Mouse (Mus musculus) midbrain, embryonic 15.5 days (tissue): ENCODE data around the gene BC147527. TPM values are rescaled to one million over a fixed set of nuclear protein-coding genes. Genes with fewer than 3 reads are reported as not detected.

ENCODE experiments used
- ATAC-seq: fragments of 200-750 bp; cut with Nextera tagmentation; replicated peaks from 2 replicates; pipeline ENCODE4 v1.8.0; 2017; ENCODE audit warnings: moderate TSS enrichment
- H3K27ac ChIP-seq: fragments of 300-500 bp; sonication (generic); 2 replicates; pipeline ENCODE4 v1.5.1; 2015; ENCODE audit warnings: mild to moderate bottlenecking, inconsistent platforms
- H3K27me3 ChIP-seq: fragments of 300-500 bp; sonication (generic); replicated peaks from 2 replicates; pipeline ENCODE4 v1.6.1; 2015; ENCODE audit warnings: inconsistent platforms
- H3K36me3 ChIP-seq: fragments of 300-500 bp; sonication (generic); replicated peaks from 2 replicates; pipeline ENCODE4 v1.6.1; 2015; ENCODE audit warnings: inconsistent platforms
- H3K4me1 ChIP-seq: fragments of 300-500 bp; sonication (generic); 2 replicates; pipeline ENCODE4 v1.6.1; 2015; ENCODE audit warnings: inconsistent platforms
- H3K4me2 ChIP-seq: fragments of 300-500 bp; sonication (generic); 2 replicates; pipeline ENCODE4 v1.6.1; 2015; ENCODE audit warnings: inconsistent platforms, mild to moderate bottlenecking, moderate library complexity
- H3K4me3 ChIP-seq: fragments of 300-500 bp; sonication (generic); 2 replicates; pipeline ENCODE4 v1.5.1; 2015; ENCODE audit warnings: mild to moderate bottlenecking, inconsistent platforms
- H3K9ac ChIP-seq: fragments of 300-500 bp; sonication (generic); 2 replicates; pipeline ENCODE4 v1.6.1; 2015; ENCODE audit warnings: mild to moderate bottlenecking, inconsistent platforms
- H3K9me3 ChIP-seq: fragments of 300-500 bp; sonication (generic); 2 replicates; pipeline ENCODE4 v1.6.1; 2016; ENCODE audit warnings: inconsistent platforms
- WGBS: fragments of 180-500 bp; shearing (Covaris S2); methylation state at CpG from one replicate; pipeline ENCODE4 v1.1.7; 2015; ENCODE audit warnings: mixed read lengths; 5-methylcytosine and 5-hydroxymethylcytosine counted together
- polyA plus RNA-seq: library from polyadenylated mRNA; unstranded; fragments of >200 nt; fragmentation: Nextera tagmentation; extraction: Ambion mirVana; gene quantifications from 2 replicates; pipeline ENCODE4 v1.2.1, GENCODE M21; 2015

BC147527 gene
- polyA plus RNA-seq, 1 experiment from 2014 or later: not detected

- Histone ChIP-seq H3K9ac (no peak overlapping the region), H3K4me2 (no peak overlapping the region), H3K4me1 (no peaks in the 10 kb centered on the region), H3K27me3 (no peaks in the 10 kb centered on the region), H3K4me3 (no peak overlapping the region), H3K36me3 (no peaks in the 10 kb centered on the region), H3K27ac (no peak overlapping the region), H3K9me3 (no peaks in the 10 kb centered on the region)
- no peak for ATAC-seq
- 73% methylated on average over 3 of the region's 3 CpGs for WGBS
These were observed 20.0 kb downstream of the BC147527 start for GRCm38 (mm10) chr13:120320183-120320582.

GRCm38 (mm10) chr13:120320721-120321120, 20.5 kb downstream of the BC147527 start:
- no peak for ATAC-seq
- H3K4me2 ChIP-seq: no peak overlapping the region
- WGBS: 92% methylated on average over 1 of the region's 1 CpGs
- H3K9me3 ChIP-seq: no peaks in the 10 kb centered on the region
- no peaks in the 10 kb centered on the region for H3K4me1 ChIP-seq
- H3K4me3 ChIP-seq: no peak overlapping the region
- H3K9ac ChIP-seq: no peak overlapping the region
- no peak overlapping the region for H3K27ac ChIP-seq
- no peaks in the 10 kb centered on the region for H3K36me3 ChIP-seq
- no peaks in the 10 kb centered on the region for H3K27me3 ChIP-seq

Other genes with a start within 250 kb of the BC147527 start
- not detected in 2 replicates for gene Gm21188, start 248.2 kb upstream of the BC147527 start, polyA plus RNA-seq
- not detected in 2 replicates for gene Gm20767, start 160.1 kb upstream of the BC147527 start, polyA plus RNA-seq
- gene Gm21818, start 128.0 kb upstream of the BC147527 start, polyA plus RNA-seq: not detected in 2 replicates
- not detected in 2 replicates for gene Gm21762, start 84.4 kb upstream of the BC147527 start, polyA plus RNA-seq
- gene Gm21731, start 61.3 kb upstream of the BC147527 start, polyA plus RNA-seq: not detected in 2 replicates
- gene AF067061, start 37.3 kb upstream of the BC147527 start, polyA plus RNA-seq: not detected in 2 replicates
- not detected in 2 replicates for gene Tcstv3, start 16.5 kb downstream of the BC147527 start, polyA plus RNA-seq